Mouse (Mus musculus) liver, postnatal 0 days (tissue): ENCODE data around the gene Fmnl3.

Source experiments
- CTCF ChIP-seq: sonication (generic); IDR thresholded peaks from 2 replicates; pipeline ENCODE4 v1.5.1; 2016; ENCODE audit warnings: antibody characterized with exemption, low read depth
- EP300 ChIP-seq: IDR thresholded peaks from 2 replicates; pipeline ENCODE4 v1.6.1; 2016; ENCODE audit warnings: antibody characterized with exemption, low read depth, mild to moderate bottlenecking

GRCm38 (mm10) chr15:99396462-99396861, 26.2 kb upstream of the Fmnl3 start:
- TF ChIP-seq CTCF: no peak
- TF ChIP-seq EP300: 0 out of 2 replicates have a peak, but pooled peaks have one; percentile 9
